26 mouse cellular contexts compared by ENCODE assay signal in the genomic region with DNA sequence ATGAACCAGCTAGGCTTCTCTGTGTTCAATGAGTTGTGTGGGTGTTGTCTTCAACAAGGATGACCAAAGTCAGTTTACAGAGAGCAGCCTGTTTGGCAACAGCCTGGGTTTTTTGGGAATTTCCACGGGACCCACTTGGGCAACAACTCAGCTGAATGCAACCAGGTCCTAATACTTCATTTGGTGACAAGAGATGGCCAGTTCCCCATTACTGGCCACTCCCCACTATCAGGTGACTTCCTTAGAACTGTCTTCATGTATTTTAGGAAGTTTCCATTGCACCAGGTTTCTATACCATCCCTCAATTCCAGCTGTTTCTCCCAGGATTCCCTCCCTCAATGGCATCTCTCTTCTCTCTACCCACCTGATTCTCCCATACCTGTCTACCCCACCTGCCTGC.
DNase-seq lines count a peak whose midpoint lies in the region; ATAC-seq lines count a peak whose summit lies in the region.
"Had no signal": no experiment of that assay in that cellular context is flagged by ENCODE, and none has a peak within 500 bp of the region (broad histone marks: within the 10 kb centered on the region; RNA-seq: fewer than 3 reads in every experiment).

No protein-coding gene starts in this region.

- H3K9me3 ChIP-seq in neural tube, embryonic 15.5 days (replicated peaks), result no peaks in the 10 kb centered on the region
- H3K9me3 ChIP-seq: embryonic facial prominence, embryonic 13.5 days; embryonic facial prominence, embryonic 15.5 days; forebrain, embryonic 10.5 days; forebrain, embryonic 12.5 days had no signal

- H3K4me2 ChIP-seq in neural tube, embryonic 15.5 days, result no peak overlapping the region
- H3K4me2 ChIP-seq: embryonic facial prominence, embryonic 13.5 days; embryonic facial prominence, embryonic 15.5 days; forebrain, embryonic 12.5 days had no signal

- H3K4me1 ChIP-seq in neural tube, embryonic 15.5 days, result no peaks in the 10 kb centered on the region
- H3K4me1 ChIP-seq: forebrain, embryonic 10.5 days; forebrain, embryonic 12.5 days had no signal

- no peak overlapping the region for H3K4me3 ChIP-seq in neural tube, embryonic 15.5 days (replicated peaks)
- H3K4me3 ChIP-seq: embryonic facial prominence, embryonic 13.5 days; embryonic facial prominence, embryonic 15.5 days; erythroblast, embryonic 14.5 days; forebrain, embryonic 10.5 days; forebrain, embryonic 12.5 days had no signal

- peak; percentile 8 to 39 for DNase-seq in monocyte, adult 2 months (ENCODE audit: low read depth in 1 of 2, low spot score in 2 of 2)
- no peak for DNase-seq in retina, postnatal 1 day
- DNase-seq in neural tube, embryonic 10.5 days (ENCODE audit: extremely low spot score, low spot score), result no peak
- DNase-seq: adrenal gland, adult 8-10 months; adrenal gland, postnatal 14 days; adrenal gland, postnatal 36 days; cerebellum, adult 11-12 months; cerebellum, adult 2 months; cerebellum, adult 9-10 months; cerebellum, postnatal 10 days; cerebellum, postnatal 25 days; embryo, embryonic 11 days had no signal

- no peaks in the 10 kb centered on the region for H3K36me3 ChIP-seq in neural tube, embryonic 15.5 days
- H3K36me3 ChIP-seq: embryonic facial prominence, embryonic 13.5 days; embryonic facial prominence, embryonic 15.5 days; forebrain, embryonic 10.5 days; forebrain, embryonic 12.5 days had no signal

- no peak overlapping the region for H3K27ac ChIP-seq in neural tube, embryonic 15.5 days (replicated peaks)
- H3K27ac ChIP-seq: embryonic facial prominence, embryonic 13.5 days; embryonic facial prominence, embryonic 15.5 days; forebrain, embryonic 10.5 days; forebrain, embryonic 12.5 days had no signal

- H3K9ac ChIP-seq in neural tube, embryonic 15.5 days (replicated peaks), result no peak overlapping the region
- H3K9ac ChIP-seq: embryonic facial prominence, embryonic 13.5 days; embryonic facial prominence, embryonic 15.5 days; forebrain, embryonic 12.5 days had no signal

- no peaks in the 10 kb centered on the region for H3K27me3 ChIP-seq in neural tube, embryonic 15.5 days (replicated peaks)
- H3K27me3 ChIP-seq: embryonic facial prominence, embryonic 13.5 days; embryonic facial prominence, embryonic 15.5 days; forebrain, embryonic 12.5 days; Patski had no signal

- no peak for ATAC-seq in monocyte, adult 5-6 weeks (replicated peaks; ENCODE audit: insufficient number of reproducible peaks, low FRiP score, low TSS enrichment, poor library complexity, severe bottlenecking)
- 0 out of 2 replicates have a peak, but pooled peaks have one; percentile 22 for ATAC-seq in common myeloid progenitor, adult 5-6 weeks (replicated peaks; ENCODE audit: low read depth, poor library complexity, severe bottlenecking)
- peak; percentile 76 for ATAC-seq in megakaryocyte, adult 5-6 weeks (ENCODE audit: poor library complexity, severe bottlenecking)
- ATAC-seq in neutrophil, adult 5-6 weeks (ENCODE audit: extremely low read depth, insufficient number of reproducible peaks, low FRiP score, poor library complexity, severe bottlenecking), result 0 out of 2 replicates have a peak, but pooled peaks have one; percentile 33
- ATAC-seq in neural tube, embryonic 15.5 days (ENCODE audit: low FRiP score), result no peak
- ATAC-seq: activated CD4-positive, CD25-positive, alpha-beta regulatory T cell, adult 4 months; forebrain, embryonic 14.5 days; forebrain, embryonic 16.5 days; Patski had no signal

- WGBS in neural tube, embryonic 15.5 days, result 77% methylated on average over 1 of the region's 1 CpGs

Comparison
In these comparisons a context has a peak if more than half of its experiments do, and no peak if none do; other contexts are left out.
1. DNase-seq: peak in monocyte, adult 2 months (2 of 2); none in retina, postnatal 1 day (single experiment) and neural tube, embryonic 10.5 days (single experiment).
2. ATAC-seq: peak in common myeloid progenitor, adult 5-6 weeks (single experiment), megakaryocyte, adult 5-6 weeks (single experiment) and neutrophil, adult 5-6 weeks (single experiment); none in monocyte, adult 5-6 weeks (single experiment) and neural tube, embryonic 15.5 days (single experiment).